Mouse (Mus musculus): ENCODE results near the gene Tnip3.

The Tnip3 gene

GRCm38 (mm10) chr6:65525192-65525591, at the start of gene Tnip3:
Gene Tnip3, plus strand, starts transcription at chr6:65525313.
- peak; percentile 25 for DNase-seq (ENCODE audit: low read depth, low spot score)

- DNase-seq (ENCODE audit: low read depth, low spot score), result no peak
These were observed 26.3 kb upstream of the Tnip3 start for GRCm38 (mm10) chr6:65498786-65499185.

GRCm38 (mm10) chr6:65510051-65510669, 15.0 kb upstream of the Tnip3 start:
- DNase-seq (ENCODE audit: low read depth, low spot score), result peak; percentile 67

GRCm38 (mm10) chr6:65513813-65514212, 11.3 kb upstream of the Tnip3 start:
- DNase-seq (ENCODE audit: low read depth, low spot score), result no peak

GRCm38 (mm10) chr6:65516759-65517158, 8.4 kb upstream of the Tnip3 start:
- DNase-seq (ENCODE audit: low read depth, low spot score), result no peak

GRCm38 (mm10) chr6:65520821-65521220, 4.3 kb upstream of the Tnip3 start:
- DNase-seq (ENCODE audit: low read depth, low spot score), result no peak

DNA sequence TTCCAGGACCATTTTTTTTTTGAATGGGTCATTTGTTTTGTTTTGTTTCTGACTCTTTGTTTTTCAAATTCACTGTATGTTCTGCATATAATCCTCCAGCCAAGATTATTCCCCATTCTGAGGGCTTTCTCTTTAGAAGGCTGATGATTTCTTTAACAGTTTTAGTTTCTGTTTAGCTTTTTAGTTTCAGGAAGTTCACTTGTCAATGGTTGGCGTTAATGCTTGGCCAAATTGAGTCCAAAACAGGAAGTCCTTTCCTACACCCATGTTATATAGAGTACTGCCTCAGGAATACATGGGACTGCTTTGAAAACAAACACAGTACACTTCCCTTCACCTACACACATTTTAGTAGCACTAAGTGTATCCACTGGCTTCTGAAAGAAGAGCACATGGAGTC, 2.8 kb downstream of the Tnip3 start:
- peak; percentile 9 for DNase-seq (ENCODE audit: low read depth, low spot score)

GRCm38 (mm10) chr6:65531232-65531848, 6.2 kb downstream of the Tnip3 start:
- DNase-seq (ENCODE audit: low read depth, low spot score), result no peak

DNA sequence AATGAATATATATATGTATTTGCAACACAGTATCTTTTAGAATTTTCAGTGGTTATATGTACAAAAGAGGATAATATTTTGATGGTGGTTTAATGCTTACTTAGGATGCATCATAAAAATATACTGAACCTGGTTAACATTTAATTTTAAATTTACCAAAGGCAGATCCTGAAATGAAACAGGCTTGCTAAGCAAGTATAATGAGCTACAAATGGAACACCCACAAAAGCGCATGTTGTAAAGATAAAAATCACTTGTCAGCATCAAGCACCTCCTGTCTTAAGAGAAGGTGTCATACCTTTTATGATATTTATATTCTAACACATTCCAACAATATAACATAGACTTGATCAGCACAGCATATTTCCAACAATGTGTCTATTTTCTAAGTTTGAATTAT, 8.6 kb downstream of the Tnip3 start:
- DNase-seq (ENCODE audit: low read depth, low spot score), result no peak

DNA sequence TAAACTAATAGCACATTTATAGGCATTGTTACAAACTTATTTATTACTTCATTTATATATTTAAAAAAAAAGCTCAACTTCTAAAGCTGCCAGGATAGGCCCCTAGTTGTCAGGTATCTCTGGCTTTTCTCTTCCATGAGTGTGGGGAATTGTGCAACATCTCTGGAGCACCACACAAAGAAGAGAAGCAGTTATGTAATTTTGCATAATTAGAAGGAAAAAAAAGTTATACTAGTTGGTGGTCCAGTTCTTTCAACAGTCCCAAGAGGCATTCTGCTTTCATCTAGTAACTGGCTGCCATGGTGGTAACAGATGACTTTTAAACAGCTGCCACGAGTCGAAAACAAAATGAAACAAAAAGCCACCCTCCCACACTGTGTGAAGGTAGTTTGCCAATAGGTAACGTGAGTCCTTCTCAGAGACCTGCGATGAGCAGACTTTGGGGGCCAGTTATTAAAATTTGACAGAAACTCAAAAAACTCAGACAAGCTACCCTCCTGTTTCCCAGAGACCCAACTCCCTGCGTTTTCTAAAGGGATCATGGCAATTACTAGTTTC, 12.3 kb downstream of the Tnip3 start:
- no peak for DNase-seq (ENCODE audit: low read depth, low spot score)

DNA sequence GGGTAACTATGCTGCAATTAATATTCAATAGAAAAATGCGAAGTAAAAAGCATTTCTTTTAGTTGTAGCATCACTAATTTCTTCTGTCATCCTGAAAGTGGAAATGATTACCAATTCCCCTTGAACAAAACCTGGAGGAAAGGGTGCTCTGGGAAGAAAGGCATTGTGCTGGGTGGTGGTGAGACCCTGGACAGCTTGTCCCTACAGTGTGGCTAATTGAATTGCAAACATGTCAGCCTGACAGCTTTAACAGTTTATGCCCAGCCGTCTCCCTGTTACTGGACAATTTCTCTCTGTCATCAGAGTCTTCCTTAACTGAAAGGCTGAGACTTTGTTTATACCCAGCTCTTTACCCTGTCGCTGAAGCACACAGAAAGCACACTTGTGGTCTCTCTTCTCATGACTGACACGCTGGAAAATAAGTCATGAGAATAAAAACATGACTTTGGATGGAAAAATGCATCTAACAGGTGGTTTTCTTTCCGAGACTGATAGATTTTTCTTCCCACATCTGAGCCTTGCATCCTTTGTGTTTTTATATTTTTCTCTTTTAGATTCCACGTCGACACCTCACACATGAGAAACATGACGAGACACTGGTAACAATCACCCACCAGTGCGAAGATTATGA, 13.0 kb downstream of the Tnip3 start:
- no peak for DNase-seq (ENCODE audit: low read depth, low spot score)

DNA sequence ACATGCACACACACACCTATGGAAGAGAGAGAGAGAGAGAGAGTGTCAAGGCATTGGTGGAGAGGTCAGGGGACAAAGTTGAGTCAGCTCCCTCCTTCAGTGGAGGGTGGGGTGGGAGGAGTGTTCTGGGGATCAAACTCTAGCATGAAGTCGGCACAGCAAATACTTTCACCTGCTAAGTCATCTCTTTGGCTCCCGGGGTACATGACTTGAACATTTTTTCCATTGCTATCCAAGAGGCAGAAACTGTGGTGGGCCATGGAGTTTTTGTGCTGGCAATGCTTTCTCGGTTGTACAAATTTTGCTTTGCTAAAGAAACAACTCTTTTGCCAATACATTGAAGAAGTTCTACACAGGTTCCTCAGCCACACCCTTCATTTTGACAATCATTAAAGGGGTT, 13.8 kb downstream of the Tnip3 start:
- DNase-seq (ENCODE audit: low read depth, low spot score), result no peak

DNA sequence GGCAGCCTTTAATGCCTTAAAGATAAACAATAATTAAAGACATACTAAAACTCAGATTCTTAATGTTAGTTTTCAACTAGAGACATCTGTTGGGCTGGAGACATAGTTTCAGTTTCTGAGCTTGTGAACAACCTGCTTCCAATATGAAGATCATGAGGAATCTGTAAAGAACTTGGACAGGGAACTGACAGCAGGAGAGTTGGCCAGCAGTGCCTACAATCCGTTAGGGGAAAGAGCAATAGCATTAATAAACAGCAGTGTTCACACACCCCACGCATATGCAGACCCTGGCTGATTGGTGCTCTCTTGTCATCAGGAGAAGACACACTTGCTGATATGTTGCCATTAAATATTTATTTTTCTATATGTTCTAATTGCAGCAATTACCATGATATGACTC, 15.0 kb downstream of the Tnip3 start:
- DNase-seq (ENCODE audit: low read depth, low spot score), result no peak

- no peak for DNase-seq (ENCODE audit: low read depth, low spot score)
These were observed 16.0 kb downstream of the Tnip3 start for GRCm38 (mm10) chr6:65541094-65541493.

DNA sequence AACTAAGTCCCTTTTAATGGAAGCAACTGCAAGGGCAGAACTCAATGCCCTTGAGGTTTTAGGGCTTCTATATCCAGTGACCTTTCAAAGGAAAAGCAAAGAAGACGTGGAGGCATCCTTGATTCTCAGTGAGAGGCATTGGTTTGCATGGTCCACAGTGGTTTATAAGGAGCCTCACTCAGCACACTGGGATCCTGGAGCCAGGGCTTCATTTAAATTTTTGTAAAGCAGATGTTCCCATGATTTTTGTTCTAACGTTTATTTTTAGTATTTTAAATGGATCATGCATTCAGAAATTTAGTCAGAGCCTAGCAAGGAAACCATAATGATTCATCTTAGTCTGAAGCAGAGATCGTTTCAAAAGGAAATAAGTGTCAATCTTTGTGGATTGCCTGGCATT, 17.3 kb downstream of the Tnip3 start:
- DNase-seq (ENCODE audit: low read depth, low spot score), result no peak

DNA sequence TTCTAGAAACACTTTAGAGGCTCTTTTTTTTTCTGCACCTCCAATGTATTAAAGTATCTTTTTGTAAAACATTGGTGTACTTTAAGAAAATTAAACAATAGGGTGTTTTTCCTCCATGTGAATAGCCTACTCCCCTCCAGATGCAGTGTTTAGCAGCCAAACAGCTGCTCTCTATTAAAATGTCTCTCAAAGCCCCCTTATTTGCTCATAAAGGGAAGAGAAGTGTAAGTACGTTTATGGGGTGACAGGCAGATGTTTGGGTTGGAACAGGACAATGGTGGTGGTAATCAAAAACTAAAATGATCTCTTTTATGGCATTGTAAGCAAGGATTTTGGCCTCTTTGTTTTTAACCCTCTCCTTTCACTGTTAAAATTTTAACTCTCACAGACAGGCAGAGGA, 17.8 kb downstream of the Tnip3 start:
- DNase-seq (ENCODE audit: low read depth, low spot score), result no peak

- peak; percentile 48 for DNase-seq (ENCODE audit: low read depth, low spot score)
These were observed 39.0 kb downstream of the Tnip3 start for GRCm38 (mm10) chr6:65563887-65564656.

GRCm38 (mm10) chr6:65564657-65565039, 39.5 kb downstream of the Tnip3 start:
- DNase-seq (ENCODE audit: low read depth, low spot score), result peak; percentile 58

GRCm38 (mm10) chr6:65569741-65570140, 44.6 kb downstream of the Tnip3 start:
- DNase-seq (ENCODE audit: low read depth, low spot score), result peak; percentile 45

DNA sequence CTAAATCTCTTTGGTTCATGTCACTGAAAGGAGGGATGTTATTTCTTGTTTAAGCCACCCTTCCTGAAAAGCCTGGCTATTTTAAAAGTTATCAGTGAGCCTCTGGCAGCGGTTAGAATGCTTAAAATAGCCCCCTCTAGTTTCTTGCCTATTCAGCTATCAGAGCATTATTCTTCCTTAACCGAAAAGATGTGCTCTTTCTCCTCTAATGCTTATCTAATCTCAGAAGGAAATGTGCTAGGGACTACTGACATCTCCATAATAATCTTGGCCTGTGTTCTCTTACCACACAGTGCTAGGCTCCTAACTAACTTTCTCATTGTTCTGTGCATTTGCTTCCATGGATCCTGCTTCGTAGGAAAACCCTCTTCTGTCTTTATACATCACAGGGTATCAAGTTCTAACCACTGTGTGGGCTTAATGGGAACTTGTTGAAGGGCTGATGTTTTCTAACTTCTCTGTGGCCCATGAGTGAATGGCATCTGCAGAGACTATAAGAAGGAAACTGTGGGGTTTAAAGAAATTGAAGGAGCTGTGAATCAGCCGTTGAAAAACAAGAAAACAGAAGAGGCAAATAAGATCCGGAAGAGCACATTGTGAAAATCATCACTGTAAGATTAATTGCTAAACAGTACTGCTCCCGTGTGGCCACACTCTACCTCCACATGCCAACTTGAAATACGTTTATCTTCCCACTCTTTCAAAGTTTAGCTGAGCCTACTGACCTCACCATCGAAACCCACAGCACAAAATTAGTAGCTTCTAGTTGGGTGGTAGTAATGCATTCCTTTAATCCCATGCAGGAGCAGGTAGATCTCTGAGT, 53.2 kb downstream of the Tnip3 start:
- no peak for DNase-seq (ENCODE audit: low read depth, low spot score)

DNA sequence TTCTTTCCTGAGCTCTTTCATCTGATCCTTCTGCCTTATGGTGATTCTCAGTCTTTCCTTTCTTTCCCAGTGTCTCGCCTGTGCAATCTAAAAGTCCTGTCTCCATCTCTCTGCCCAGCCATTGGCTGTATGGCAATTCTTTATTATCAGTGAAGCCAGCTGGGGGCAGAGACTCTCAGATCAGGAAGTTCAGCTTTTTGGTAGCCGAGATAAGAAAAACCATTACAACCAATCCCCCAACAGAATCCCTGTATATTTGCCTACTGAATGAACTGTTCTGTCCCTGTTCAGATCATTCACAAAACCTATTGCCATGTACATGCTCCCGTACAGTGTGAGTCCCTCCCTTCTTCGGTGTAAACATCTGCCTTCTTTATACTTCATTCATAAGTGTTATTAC, 57.9 kb downstream of the Tnip3 start:
- DNase-seq (ENCODE audit: low read depth, low spot score), result no peak

Measured in A20 (cell line).